Mouse (Mus musculus) stomach, postnatal 0 days (tissue): ENCODE results near the gene Rap2a.

Experiments
- CTCF ChIP-seq: IDR thresholded peaks from 2 replicates; pipeline ENCODE4 v1.5.1; 2016; ENCODE audit warnings: antibody characterized with exemption, low read depth, mild to moderate bottlenecking, moderate library complexity
- EP300 ChIP-seq: optimal IDR thresholded peaks from 2 replicates; pipeline ENCODE3; 2016; ENCODE audit warnings: antibody characterized with exemption

- no peak for TF ChIP-seq CTCF
- no peak for TF ChIP-seq EP300
These were observed 18.6 kb downstream of the Rap2a start for GRCm38 (mm10) chr14:120496827-120497226.
